Mouse (Mus musculus) forebrain, embryonic 14.5 days (tissue): ENCODE measurements around the gene Olfr150. TPM values are rescaled to one million over a fixed set of nuclear protein-coding genes. Genes with fewer than 3 reads are reported as not detected.

Source experiments
- polyA plus RNA-seq: library from polyadenylated mRNA; unstranded; fragments of >200 nt; fragmentation: Nextera tagmentation; extraction: Ambion mirVana; gene quantifications from 2 replicates; pipeline ENCODE4 v1.2.1, GENCODE M21; 2014

Gene Olfr150
- polyA plus RNA-seq, 1 experiment from 2014 or later, result not detected

Other genes with a start within 250 kb of the Olfr150 start
- gene Olfr44, start 237.0 kb upstream of the Olfr150 start, polyA plus RNA-seq, result not detected in 2 replicates
- gene Olfr957, start 215.2 kb upstream of the Olfr150 start, polyA plus RNA-seq, result not detected in 2 replicates
- not detected in 2 replicates for gene Olfr958, start 176.9 kb upstream of the Olfr150 start, polyA plus RNA-seq
- not detected in 2 replicates for gene Olfr959, start 155.4 kb upstream of the Olfr150 start, polyA plus RNA-seq
- 51.5 and 68.6 TPM in 2 replicates for gene AW551984, start 126.6 kb upstream of the Olfr150 start, polyA plus RNA-seq
- not detected in 2 replicates for gene Olfr148, start 120.3 kb upstream of the Olfr150 start, polyA plus RNA-seq
- not detected in 2 replicates for gene Olfr960, start 109.6 kb upstream of the Olfr150 start, polyA plus RNA-seq
- gene Olfr961, start 85.9 kb upstream of the Olfr150 start, polyA plus RNA-seq, result not detected in 2 replicates
- gene Olfr963, start 63.8 kb upstream of the Olfr150 start, polyA plus RNA-seq, result not detected in 2 replicates
- gene Olfr149, start 23.9 kb upstream of the Olfr150 start, polyA plus RNA-seq, result not detected in 2 replicates
- not detected in 2 replicates for gene Olfr965, start 19.6 kb upstream of the Olfr150 start, polyA plus RNA-seq
- not detected in 2 replicates for gene Olfr967, start 15.3 kb downstream of the Olfr150 start, polyA plus RNA-seq
- gene Olfr968, start 52.3 kb downstream of the Olfr150 start, polyA plus RNA-seq, result not detected in 2 replicates
- not detected in 2 replicates for gene Olfr969, start 60.0 kb downstream of the Olfr150 start, polyA plus RNA-seq
- not detected in 2 replicates for gene Olfr970, start 77.9 kb downstream of the Olfr150 start, polyA plus RNA-seq
- gene Olfr971, start 105.9 kb downstream of the Olfr150 start, polyA plus RNA-seq, result not detected in 2 replicates
- gene Olfr972, start 135.4 kb downstream of the Olfr150 start, polyA plus RNA-seq, result not detected in 2 replicates
- not detected in 2 replicates for gene Olfr229, start 176.4 kb downstream of the Olfr150 start, polyA plus RNA-seq
- not detected in 2 replicates for gene Olfr974, start 206.5 kb downstream of the Olfr150 start, polyA plus RNA-seq
- gene Olfr975, start 221.1 kb downstream of the Olfr150 start, polyA plus RNA-seq, result not detected in 2 replicates
- not detected in 2 replicates for gene Olfr976, start 230.2 kb downstream of the Olfr150 start, polyA plus RNA-seq